Mouse (Mus musculus) gonadal fat pad, adult 2 months (tissue): ENCODE measurements around the gene Haus3. TPM values are rescaled to one million over a fixed set of nuclear protein-coding genes. Genes with fewer than 3 reads are reported as not detected.

ENCODE experiments used
- DNase-seq: peaks from one replicate; pipeline ENCODE4 v3.0.0-alpha.2; 2012; ENCODE audit warnings: low read depth
- polyA plus RNA-seq: library from polyadenylated mRNA; depleted of rRNA; stranded (reverse); fragments of >200 nt; gene quantifications from 2 replicates; pipeline ENCODE4 v1.2.3, GENCODE M21; 2012

Gene Haus3
- polyA plus RNA-seq, 1 experiment: 1.5 TPM

DNA sequence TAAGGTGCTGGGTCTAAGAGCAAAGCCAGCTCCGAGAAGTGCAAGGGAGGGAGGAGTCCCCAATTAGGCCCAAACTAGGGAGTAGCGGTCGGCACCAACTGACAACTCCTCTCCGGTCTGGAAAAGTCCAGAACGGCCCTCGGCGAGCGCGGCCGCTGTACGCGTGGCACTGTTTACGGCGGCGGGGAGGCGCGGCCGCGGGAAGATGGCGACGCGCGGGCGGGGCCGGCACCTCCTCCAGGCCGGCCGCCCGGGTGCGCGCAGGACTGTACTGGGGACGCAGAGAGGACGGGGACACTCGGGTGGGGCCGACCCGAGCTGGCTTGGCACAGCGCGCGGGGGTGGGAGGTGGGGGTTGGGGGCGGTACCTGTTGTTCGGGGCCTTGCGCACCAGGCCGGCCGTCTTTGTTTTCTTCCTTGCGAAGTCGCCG lies 17.6 kb upstream of the Haus3 start:
- no peak for DNase-seq

DNA sequence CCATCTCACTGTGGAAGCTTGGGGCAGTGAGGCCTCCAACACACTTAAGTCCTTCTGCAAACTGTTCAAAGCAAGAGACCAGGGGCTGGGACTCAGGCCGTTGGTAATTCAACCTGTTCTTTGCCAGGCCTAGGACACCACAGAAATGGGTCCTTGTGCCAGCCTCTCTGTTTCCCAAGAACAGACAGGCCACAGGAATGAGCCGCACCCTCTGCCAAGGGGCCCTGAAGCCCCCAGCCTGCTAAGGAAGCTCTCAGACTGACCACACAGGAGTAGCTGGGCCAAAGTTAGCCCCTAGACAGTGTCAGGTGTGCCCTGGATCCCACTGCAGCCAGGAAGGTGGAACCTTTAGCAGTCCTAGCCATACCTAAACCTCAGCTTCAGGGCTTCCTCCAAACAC lies 17.1 kb upstream of the Haus3 start:
- no peak for DNase-seq

DNA sequence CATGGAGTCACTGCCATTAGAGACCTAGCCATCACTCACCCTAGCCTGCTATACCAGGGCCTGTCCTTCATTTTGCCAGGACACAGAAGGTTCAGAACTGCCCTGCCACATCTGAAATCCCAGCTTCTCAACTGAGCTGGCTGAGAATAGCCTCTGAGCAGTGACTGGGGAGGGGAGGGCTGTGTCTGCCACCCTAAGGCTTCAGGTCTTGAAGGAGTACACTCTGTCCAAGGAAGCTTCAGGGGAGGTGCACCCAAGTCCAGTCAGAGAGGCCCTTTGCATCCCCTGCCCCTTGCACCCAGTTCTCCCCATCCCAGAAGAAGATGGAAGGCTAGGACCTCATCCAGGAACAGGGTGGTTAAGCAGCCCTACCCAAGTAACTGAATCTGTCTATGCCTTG lies 16.5 kb upstream of the Haus3 start:
- no peak for DNase-seq

DNA sequence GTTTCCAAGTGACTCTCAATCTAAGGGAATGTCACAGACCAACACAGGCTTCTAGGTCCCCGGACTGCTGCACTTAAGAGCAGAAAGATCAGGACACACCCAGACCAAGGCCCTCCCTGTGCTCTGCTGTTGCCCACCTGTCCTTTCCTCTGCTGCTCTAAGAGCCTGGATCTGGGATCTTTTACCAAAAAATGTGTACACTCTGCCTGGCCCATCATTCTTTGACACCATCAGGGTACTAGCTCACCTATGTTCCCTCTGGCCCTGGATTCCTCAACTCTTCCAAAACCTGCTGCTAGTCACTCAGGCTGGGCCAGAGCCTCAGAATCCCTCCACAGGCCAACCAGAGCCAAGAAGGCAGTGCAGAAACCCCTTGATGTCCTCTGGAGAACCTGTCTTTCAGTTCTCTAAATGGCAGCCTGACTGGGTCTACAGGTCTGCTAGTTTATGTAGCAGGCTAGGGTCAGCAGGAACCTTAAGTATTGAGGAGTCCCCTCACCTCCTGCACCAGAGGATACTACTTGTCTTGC lies 15.8 kb upstream of the Haus3 start:
- DNase-seq: no peak

DNA sequence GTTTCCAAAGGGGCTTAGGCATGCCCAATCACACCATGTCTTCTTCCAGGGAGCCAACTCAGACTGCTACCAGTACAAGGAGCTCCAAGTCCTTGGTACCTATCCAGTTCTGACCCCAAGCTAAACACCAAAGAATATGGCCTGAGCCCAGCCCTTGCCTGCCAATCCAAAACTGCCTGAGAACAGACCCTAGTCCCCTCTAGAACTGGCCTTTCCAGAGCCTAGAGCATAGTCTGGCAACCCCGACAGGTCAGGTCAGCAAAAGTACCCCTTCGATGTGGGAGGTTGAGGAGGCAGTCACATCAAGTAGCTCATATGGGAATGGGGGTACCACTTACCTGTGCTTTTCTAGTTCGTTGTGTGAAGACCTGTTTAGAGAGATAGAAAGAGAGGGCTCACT lies 14.6 kb upstream of the Haus3 start:
- DNase-seq: no peak

GRCm38 (mm10) chr5:34183156-34183880 lies 14.0 kb upstream of the Haus3 start:
- DNase-seq: no peak

DNA sequence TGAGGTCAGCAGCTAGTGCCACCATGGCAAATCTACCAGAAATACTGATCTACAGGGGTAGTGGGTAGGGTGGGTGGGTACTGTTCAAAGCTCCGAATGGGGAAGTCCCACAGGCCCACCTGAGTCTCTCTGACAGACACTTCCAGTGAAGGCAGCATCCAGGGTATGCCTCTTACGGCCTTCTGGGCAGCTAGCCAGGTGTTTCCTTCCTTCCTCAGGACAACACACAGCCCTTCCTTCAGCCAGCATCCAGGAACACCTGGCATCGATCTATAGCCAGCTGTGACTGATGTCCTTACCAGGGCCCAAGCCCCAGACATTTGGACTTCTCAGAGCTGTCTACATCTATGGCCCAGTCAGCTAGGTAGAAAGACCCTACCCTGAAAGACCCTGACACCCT lies 13.2 kb upstream of the Haus3 start:
- no peak for DNase-seq

- no peak for DNase-seq
Measured at GRCm38 (mm10) chr5:34177821-34178220, 8.5 kb upstream of the Haus3 start.

- DNase-seq: no peak
Measured at GRCm38 (mm10) chr5:34177091-34177490, 7.8 kb upstream of the Haus3 start.

DNA sequence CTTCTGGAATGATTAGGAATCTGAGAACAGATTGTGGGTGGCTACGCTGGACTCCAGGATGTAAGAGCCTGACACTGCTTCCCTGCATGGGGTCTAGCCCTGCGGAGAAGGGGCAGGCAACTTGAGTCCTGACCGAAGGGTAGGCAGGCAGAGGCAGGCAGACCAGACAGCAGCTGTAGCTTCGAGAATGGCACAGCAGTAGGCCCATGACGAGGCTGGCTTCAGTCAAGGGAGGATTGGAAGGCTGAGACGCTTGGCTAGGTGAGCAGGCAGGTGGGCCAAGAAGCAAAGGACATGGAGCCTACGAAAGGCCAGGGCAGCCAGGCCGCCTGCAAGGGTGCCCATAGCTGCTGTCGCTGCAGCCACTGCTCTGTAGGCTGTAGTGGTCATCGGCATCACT lies 7.4 kb upstream of the Haus3 start:
- no peak for DNase-seq

DNA sequence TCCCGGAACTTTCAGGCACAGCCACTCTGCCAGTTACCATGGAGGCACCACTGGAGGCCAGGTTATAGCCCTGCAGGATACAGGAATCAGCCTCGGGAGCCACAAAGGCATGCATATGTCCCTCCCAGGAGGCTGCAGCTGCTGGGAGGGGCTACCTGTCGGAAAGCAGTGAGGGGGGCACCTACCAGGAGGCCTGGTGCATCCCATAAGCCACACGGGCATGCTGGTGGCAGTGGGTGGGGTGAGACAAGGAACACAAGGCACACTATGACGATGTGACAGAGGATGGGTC lies 6.0 kb upstream of the Haus3 start:
- DNase-seq: no peak

DNA sequence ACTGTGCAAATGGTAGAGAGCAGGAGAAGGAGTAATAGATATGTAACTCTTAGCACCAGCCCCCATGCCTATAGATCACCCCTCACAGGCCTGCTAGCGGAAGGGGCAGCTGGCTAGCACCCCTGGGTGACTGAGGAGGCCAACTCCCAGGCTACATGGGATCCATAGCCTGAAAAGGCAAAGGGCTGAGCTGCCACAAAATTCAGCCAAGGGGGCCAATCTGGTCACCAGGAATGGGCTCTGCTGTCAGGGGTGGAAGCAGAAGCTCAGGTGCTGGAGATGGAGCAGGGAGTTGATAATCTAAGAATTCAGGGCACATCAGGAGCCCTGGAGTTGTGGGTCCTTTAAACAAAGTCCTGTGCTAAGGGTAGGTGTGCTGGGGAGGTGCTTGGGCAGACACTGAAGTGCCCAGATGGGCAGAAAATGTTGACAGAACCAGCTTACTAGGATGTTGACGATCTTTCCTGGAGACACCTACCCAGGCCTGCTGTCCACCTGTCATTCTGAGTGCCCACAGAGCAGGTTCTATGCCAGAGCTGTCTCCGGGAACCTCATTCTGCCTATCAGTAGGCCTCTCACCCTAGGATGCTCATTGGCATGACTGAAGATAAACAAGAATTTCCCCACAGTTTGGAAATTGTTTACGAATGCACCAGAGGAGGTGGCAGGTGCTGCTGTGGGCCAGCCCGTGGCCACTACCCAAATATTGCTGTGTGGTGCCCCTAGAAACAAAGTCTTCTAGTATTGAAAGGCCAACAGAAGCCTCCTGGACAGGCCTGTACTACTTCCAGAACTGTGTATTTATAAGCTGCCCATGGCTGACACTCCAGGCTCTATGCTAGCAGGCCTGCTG lies 5.4 kb upstream of the Haus3 start:
- no peak for DNase-seq

- DNase-seq: no peak
Measured at GRCm38 (mm10) chr5:34174021-34174420, 4.7 kb upstream of the Haus3 start.

- DNase-seq: no peak
Measured at GRCm38 (mm10) chr5:34170726-34171125, 1.4 kb upstream of the Haus3 start.

DNA sequence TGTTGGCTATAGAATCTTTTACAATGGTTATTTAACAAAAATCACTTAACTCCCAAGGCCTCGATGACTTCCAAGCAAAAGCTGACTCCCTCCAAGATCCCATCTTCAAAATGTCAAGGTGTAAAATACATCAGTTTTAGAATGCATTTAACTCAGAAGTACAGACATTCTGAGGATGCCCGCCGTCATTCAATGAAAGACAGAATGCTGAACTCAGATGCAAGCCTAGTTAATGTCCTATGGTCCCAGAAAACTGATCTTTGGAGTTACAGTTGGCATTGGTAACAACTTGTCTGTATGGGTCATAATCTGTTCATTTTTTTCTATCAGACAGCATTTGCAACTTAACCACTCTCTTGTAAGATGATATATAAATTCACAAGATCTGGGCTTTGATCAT lies 627 bp upstream of the Haus3 start:
- no peak for DNase-seq

DNA sequence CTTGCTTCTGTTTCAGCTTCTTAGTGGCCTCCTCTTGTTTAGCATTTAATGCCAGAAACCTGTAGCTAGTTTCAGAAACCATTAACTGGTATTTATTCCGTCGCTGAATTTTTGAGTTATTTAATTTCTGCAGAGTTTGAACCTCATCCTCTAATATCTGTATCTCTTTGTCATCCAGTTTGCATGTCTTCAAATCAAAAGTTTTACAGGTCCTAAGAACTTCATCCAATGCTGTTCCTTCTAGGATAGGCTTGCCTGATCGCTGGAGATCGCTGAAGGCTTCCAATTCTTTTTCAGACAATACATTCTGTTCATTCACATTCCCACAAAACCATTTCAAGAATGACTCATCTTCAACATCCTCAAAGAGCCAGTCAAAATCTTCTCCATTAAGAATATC lies 1.5 kb downstream of the Haus3 start:
- no peak for DNase-seq

DNA sequence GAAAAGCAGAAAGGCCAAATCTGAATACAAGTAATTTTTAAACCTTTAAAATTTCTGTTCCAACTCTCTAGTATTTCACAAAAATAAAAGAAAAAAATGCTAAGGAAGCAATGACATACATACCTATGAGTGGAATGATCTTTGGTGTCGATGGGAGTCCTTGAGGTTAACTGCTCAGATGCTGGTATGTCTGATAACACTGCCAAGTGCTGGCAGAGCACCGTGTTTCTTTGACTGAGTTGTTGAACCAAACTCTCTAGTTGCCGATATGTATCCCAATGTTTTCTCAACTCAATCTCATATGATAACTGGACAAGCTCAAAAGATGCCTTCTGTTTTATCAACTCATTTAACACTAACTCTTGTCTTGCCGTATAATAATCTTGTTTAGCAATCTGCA lies 3.5 kb downstream of the Haus3 start:
- DNase-seq: no peak

DNA sequence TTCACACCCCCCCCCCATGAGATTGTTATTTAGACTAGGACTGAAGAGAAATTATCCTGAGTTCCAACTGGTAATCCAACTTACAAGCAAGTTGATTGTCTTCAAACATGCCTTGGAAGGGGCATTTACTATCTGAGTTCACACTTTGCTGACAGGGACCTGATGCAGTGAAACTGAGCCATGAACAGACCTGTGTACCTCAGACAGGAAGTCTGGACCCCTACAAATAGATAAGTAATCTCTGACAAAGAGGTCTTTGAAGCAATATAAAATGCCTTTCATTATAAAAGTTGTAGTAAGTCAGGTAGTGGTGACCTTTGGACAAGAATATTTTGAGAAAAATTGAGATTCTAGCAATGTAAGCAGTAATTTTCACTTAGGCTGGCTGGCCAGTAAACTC lies 20.9 kb downstream of the Haus3 start:
- DNase-seq: no peak

DNA sequence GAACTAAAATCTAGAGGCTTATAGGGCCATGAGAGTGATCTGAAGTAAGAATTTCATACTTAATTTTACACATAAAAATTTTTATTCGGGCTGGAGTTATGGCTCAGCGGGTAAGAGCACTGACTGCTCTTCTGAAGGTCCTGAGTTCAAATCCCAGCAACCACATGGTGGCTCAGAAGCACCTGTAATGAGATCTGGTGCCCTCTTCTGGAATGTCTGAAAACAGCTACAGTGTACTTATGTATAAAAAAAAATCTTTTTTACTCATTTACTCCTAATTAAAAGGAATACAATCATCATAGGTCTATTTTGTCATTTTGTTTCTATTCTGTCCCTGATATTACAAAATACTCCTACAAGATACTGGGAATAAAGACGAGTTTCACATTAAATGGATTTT lies 21.8 kb downstream of the Haus3 start:
- no peak for DNase-seq

GRCm38 (mm10) chr5:34139751-34140150 lies 29.6 kb downstream of the Haus3 start:
- no peak for DNase-seq

GRCm38 (mm10) chr5:34132731-34133130 lies 36.6 kb downstream of the Haus3 start:
- DNase-seq: no peak

DNA sequence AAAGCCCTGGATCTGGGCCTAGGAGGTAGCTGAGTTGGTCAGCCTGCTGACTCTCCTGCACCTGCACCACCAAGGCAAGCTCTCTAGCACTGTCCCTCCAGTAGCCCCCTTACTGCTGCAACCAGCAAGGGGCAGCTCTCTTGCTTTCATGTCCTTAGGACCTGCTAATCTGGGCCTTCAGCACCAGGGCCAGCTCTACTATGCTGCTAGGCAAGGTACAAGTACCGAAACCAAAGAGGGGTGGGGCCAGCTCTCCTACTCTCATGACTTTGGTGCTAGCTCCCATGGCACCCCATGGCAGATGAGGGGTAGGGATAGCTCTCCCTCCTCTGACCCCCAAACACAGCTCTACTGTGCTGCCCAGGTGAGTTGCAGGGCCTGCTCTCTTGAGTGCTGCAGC lies 45.2 kb downstream of the Haus3 start:
- DNase-seq: no peak

DNA sequence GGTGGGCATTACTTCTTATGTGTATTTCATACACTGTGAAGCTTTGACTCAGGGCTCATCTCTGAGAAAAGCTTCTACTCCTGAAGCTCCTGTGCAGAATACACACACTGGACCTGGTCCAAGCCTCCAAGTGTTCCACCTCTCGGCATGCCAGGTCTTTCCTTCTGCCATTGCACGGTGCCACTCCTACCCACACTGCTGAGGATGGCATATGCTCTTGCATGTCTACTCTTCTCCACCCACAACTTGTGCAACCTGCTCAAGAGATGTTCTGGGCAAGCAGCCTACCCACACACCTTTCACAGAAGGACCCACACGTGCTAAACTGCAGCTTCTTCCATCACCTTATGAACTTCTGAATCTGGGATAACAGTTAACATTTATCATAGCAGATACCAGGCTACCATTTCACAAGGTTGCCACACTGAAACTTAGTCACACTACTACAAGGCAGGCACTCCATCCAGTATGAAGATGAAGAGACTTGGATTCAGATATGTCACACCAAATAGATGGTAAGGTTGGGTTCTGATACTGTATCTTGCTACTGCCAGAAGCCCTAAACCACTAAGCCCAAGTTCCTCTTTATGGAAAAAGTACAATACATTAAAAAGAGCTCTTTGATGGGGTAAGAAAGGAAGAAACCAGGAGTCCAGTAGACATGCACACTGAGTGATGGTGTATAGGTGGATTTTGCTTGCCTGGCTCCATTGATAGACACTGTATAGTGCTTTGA lies 50.0 kb downstream of the Haus3 start:
- peak; percentile 8 for DNase-seq
